Mouse (Mus musculus) hindbrain, embryonic 14.5 days (tissue): Measurements from ENCODE around the gene Pwp2. TPM values are rescaled to one million over a fixed set of nuclear protein-coding genes. Genes with fewer than 3 reads are reported as not detected.
"Not testable (repeated sequence)": the region's sequence is repeated elsewhere in the genome, so short reads cannot be mapped to it uniquely, and the experiment has no call there.

Source experiments
- ATAC-seq: fragments of 200-750 bp; cut with Nextera tagmentation; 2 replicates; pipeline ENCODE4 v1.8.0; 2017; ENCODE audit warnings: moderate number of reproducible peaks, mild to moderate bottlenecking, moderate TSS enrichment, moderate library complexity; ENCODE audit not compliant: low FRiP score
- DNase-seq: peaks from one replicate; pipeline ENCODE4 v3.0.0-alpha.2; 2015; ENCODE audit warnings: low spot score
- H3K27ac ChIP-seq: fragments of 300-500 bp; sonication (generic); 2 replicates; pipeline ENCODE4 v1.5.1; 2014; ENCODE audit warnings: mild to moderate bottlenecking, moderate library complexity
- H3K27me3 ChIP-seq: fragments of 300-500 bp; sonication (generic); 2 replicates; pipeline ENCODE4 v1.6.1; 2014; ENCODE audit warnings: mild to moderate bottlenecking, low read length, mixed read lengths; ENCODE audit not compliant: control insufficient read depth, insufficient read depth
- H3K36me3 ChIP-seq: fragments of 300-500 bp; sonication (generic); replicated peaks from 2 replicates; pipeline ENCODE4 v1.6.1; 2014; ENCODE audit not compliant: control insufficient read depth, insufficient read depth
- H3K4me1 ChIP-seq: fragments of 300-500 bp; sonication (generic); replicated peaks from 2 replicates; pipeline ENCODE4 v1.6.1; 2014; ENCODE audit warnings: antibody characterized with exemption, low read length, mixed read lengths; ENCODE audit not compliant: control insufficient read depth, insufficient read depth
- H3K4me2 ChIP-seq: fragments of 300-500 bp; sonication (generic); replicated peaks from 2 replicates; pipeline ENCODE4 v1.6.1; 2014; ENCODE audit warnings: mild to moderate bottlenecking, moderate library complexity
- H3K4me3 ChIP-seq: fragments of 300-500 bp; sonication (generic); replicated peaks from 2 replicates; pipeline ENCODE4 v1.5.1; 2014; ENCODE audit warnings: mild to moderate bottlenecking, low read length
- H3K9ac ChIP-seq: fragments of 300-500 bp; sonication (generic); 2 replicates; pipeline ENCODE4 v1.6.1; 2014
- H3K9me3 ChIP-seq: fragments of 300-500 bp; sonication (generic); 2 replicates; pipeline ENCODE4 v1.6.1; 2016; ENCODE audit warnings: low read length; ENCODE audit not compliant: control insufficient read depth
- WGBS: fragments of 180-500 bp; shearing (Covaris S2); extraction: QIAGEN DNeasy Blood & Tissue Kit; methylation state at CpG from one replicate; pipeline ENCODE4 v1.1.7; 2014; 5-methylcytosine and 5-hydroxymethylcytosine counted together
- polyA plus RNA-seq: library from polyadenylated mRNA; unstranded; fragments of >200 nt; fragmentation: Nextera tagmentation; extraction: Ambion mirVana; gene quantifications from 2 replicates; pipeline ENCODE4 v1.2.1, GENCODE M21; 2014

Pwp2 gene
- polyA plus RNA-seq, 1 experiment from 2014 or later: 13.5 TPM

- 95% methylated on average over 1 of the region's 1 CpGs for WGBS
- Histone ChIP-seq H3K4me1 (no peaks in the 10 kb centered on the region), H3K27ac (no peak overlapping the region), H3K4me3 (no peak overlapping the region), H3K9ac (no peak overlapping the region), H3K36me3 (peaks cover 77% of the 10 kb centered on the region), H3K4me2 (no peak overlapping the region), H3K9me3 (no peaks in the 10 kb centered on the region), H3K27me3 (no peaks in the 10 kb centered on the region)
- DNase-seq: no peak
- no peak for ATAC-seq
Measured at GRCm38 (mm10) chr10:78219528-78219927, 34.6 kb upstream of the Pwp2 start.

DNA sequence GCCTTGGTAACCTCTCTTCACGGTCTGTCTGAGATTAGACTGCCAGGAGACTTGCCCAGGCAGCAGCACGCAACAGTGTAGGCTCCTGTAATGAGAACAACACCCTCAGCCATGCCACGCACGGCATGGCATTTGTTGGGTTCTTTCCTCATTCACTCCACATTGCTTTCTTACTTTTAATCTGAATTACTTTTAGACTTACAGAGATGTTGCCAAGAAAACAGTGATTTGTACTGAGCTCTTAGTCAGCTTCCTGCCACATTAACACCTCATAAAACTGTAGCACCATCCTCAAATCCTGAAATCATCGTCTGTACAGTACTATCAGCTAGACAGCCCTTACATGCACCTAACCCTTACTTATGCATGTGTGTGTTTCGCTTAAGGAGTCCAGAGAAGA, 33.6 kb upstream of the Pwp2 start:
- no peak overlapping the region for H3K4me2 ChIP-seq
- WGBS: 92% methylated on average over 6 of the region's 6 CpGs
- no peaks in the 10 kb centered on the region for H3K9me3 ChIP-seq
- no peaks in the 10 kb centered on the region for H3K4me1 ChIP-seq
- DNase-seq: no peak
- H3K4me3 ChIP-seq: no peak overlapping the region
- no peak overlapping the region for H3K27ac ChIP-seq
- H3K9ac ChIP-seq: no peak overlapping the region
- no peaks in the 10 kb centered on the region for H3K27me3 ChIP-seq
- no peak for ATAC-seq
- H3K36me3 ChIP-seq: peaks cover 87% of the 10 kb centered on the region

DNA sequence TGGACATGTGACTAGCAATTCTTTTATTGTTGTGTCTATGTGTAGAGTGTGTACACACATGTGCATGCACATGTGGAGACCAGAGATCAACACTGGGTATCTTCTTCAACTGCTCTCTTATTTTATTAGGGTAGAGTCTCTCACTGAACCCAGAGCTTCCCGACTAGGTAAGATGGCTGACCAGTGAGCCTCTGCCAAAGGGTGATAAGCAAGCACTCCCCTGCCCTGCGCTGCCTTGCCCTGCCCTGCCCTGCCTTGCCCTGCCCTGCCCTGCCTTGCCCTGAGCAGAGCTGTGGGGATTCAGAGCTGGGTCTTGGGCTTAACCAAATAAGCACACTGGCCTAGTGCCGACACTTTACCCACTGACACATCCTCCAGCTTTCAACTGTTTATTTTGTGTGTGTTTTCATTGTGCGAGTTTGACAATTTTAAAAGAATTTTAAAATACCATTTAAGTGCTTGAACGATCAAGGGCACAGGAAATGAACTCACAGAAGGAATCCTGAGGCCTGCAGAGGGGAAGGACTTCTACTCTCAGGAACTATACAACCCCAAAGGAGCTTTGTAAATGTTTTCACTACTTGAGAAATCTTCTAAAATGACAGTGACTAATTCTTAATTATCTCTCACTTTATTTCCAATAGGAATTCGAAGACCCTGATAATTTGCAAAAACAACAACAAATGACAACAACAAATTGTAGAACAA, 31.6 kb upstream of the Pwp2 start:
- H3K27me3 ChIP-seq: no peaks in the 10 kb centered on the region
- 84% methylated on average over 6 of the region's 6 CpGs for WGBS
- DNase-seq (no peak), ATAC-seq (no peak)
- no peak overlapping the region for H3K9ac ChIP-seq
- H3K4me3 ChIP-seq: no peak overlapping the region
- H3K4me2 ChIP-seq: no peak overlapping the region
- no peak overlapping the region for H3K27ac ChIP-seq
- H3K9me3 ChIP-seq: no peaks in the 10 kb centered on the region
- peaks cover 90% of the 10 kb centered on the region for H3K36me3 ChIP-seq
- no peaks in the 10 kb centered on the region for H3K4me1 ChIP-seq

DNA sequence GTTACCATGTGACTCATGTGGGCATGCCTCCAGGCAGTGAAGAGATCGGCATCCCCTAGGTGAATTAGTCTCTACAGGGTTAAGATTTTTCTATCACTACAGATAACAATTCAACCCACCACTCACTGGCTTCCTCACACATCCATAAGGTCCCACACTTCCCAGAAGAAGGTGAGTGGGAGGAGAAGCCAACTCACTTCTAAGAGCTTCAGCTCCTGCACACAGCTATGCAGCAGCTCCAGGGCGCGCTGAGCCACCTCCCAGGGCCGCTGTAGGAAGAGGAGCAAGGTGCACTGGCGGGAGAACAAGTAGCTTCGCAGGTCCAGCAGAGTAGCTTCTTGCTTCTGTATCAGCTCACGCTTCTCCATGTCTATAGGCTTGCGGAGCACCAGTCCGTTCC, 29.4 kb upstream of the Pwp2 start:
- H3K27me3 ChIP-seq: no peaks in the 10 kb centered on the region
- no peaks in the 10 kb centered on the region for H3K4me1 ChIP-seq
- no peaks in the 10 kb centered on the region for H3K9me3 ChIP-seq
- H3K4me2 ChIP-seq: no peak overlapping the region
- no peak overlapping the region for H3K9ac ChIP-seq
- H3K36me3 ChIP-seq: peaks cover 96% of the 10 kb centered on the region
- H3K4me3 ChIP-seq: no peak overlapping the region
- WGBS: 98% methylated on average over 9 of the region's 9 CpGs
- ATAC-seq: no peak
- H3K27ac ChIP-seq: no peak overlapping the region
- DNase-seq: no peak

GRCm38 (mm10) chr10:78211311-78211710, 26.4 kb upstream of the Pwp2 start:
- Histone ChIP-seq H3K27ac (no peak overlapping the region), H3K9me3 (no peaks in the 10 kb centered on the region), H3K36me3 (peaks cover 97% of the 10 kb centered on the region), H3K4me1 (no peaks in the 10 kb centered on the region), H3K27me3 (no peaks in the 10 kb centered on the region), H3K4me2 (no peak overlapping the region), H3K4me3 (no peak overlapping the region), H3K9ac (no peak overlapping the region)
- 70% methylated on average over 6 of the region's 6 CpGs for WGBS
- no peak for ATAC-seq
- no peak for DNase-seq

DNA sequence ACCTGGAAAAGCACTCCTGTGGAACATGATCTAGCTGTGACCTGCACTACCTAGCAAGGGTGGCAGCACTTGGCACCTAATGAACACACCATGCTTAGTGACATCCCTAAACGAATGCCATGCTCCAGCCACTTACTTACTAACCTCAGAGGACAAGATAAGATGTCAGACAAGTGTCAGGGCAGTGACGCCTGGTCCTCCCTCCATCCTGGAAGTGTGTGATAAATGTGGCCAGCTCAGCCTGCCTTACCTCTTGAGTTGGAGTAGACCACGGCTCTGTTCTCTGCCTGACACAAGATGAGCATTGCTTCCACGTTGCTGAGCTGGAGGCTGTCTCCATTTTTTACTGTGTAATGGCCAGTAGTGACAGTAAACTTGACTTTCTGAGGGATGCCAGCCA, 16.2 kb upstream of the Pwp2 start:
- WGBS: 93% methylated on average over 4 of the region's 4 CpGs
- H3K27ac ChIP-seq: no peak overlapping the region
- no peaks in the 10 kb centered on the region for H3K9me3 ChIP-seq
- ATAC-seq (no peak), DNase-seq (no peak)
- no peaks in the 10 kb centered on the region for H3K4me1 ChIP-seq
- H3K9ac ChIP-seq: no peak overlapping the region
- no peak overlapping the region for H3K4me2 ChIP-seq
- peaks cover 98% of the 10 kb centered on the region for H3K36me3 ChIP-seq
- no peak overlapping the region for H3K4me3 ChIP-seq
- H3K27me3 ChIP-seq: no peaks in the 10 kb centered on the region

- Histone ChIP-seq H3K4me3 (no peak overlapping the region), H3K27me3 (no peaks in the 10 kb centered on the region), H3K4me1 (no peaks in the 10 kb centered on the region), H3K9ac (no peak overlapping the region), H3K9me3 (no peaks in the 10 kb centered on the region), H3K36me3 (peaks cover 100% of the 10 kb centered on the region), H3K4me2 (no peak overlapping the region), H3K27ac (no peak overlapping the region)
- no peak for DNase-seq
- no peak for ATAC-seq
- 99% methylated on average over 5 of the region's 5 CpGs for WGBS
Measured at GRCm38 (mm10) chr10:78192933-78193332, 8.0 kb upstream of the Pwp2 start.

GRCm38 (mm10) chr10:78186076-78186475, 1.1 kb upstream of the Pwp2 start:
- H3K27me3 ChIP-seq, ATAC-seq, H3K9me3 ChIP-seq, DNase-seq, H3K4me3 ChIP-seq, H3K9ac ChIP-seq, H3K4me2 ChIP-seq, H3K27ac ChIP-seq: not testable (repeated sequence)
- WGBS: 85% methylated on average over 4 of the region's 4 CpGs
- Histone ChIP-seq H3K36me3 (peaks cover 59% of the 10 kb centered on the region), H3K4me1 (peaks cover 11% of the 10 kb centered on the region)

DNA sequence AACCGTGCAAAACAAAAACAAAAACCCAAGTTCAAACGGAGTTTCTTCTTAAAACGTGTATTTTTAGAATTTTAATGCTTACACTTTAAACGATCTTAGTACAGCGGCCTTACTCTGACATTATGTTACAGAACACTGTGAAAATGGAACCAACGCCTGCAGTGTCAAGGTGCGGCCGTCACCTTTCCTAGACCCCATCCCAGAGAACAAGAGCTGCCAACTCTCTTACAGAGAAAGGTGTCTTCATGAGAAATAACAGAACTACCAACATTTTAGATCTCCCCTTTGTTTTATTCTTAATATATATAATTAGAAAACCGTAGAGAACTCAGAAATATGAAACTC, 404 bp upstream of the Pwp2 start:
- Histone ChIP-seq H3K27me3 (no peaks in the 10 kb centered on the region), H3K36me3 (peaks cover 59% of the 10 kb centered on the region), H3K4me1 (peaks cover 11% of the 10 kb centered on the region), H3K9ac (peak overlapping the region; percentile 46; the same call in 1 of the 2 replicates), H3K4me3 (peak overlapping the region; percentile 75), H3K4me2 (peak overlapping the region; percentile 93), H3K27ac (peak overlapping the region; percentile 67), H3K9me3 (no peaks in the 10 kb centered on the region)
- DNase-seq (no peak), ATAC-seq (0 out of 2 replicates have a peak, but pooled peaks have one; percentile 21)
- WGBS: 28% methylated on average over 9 of the region's 9 CpGs

GRCm38 (mm10) chr10:78183577-78183976, 1.4 kb downstream of the Pwp2 start:
- no peak overlapping the region for H3K27ac ChIP-seq
- no peak overlapping the region for H3K9ac ChIP-seq
- no peak overlapping the region for H3K4me3 ChIP-seq
- H3K27me3 ChIP-seq: no peaks in the 10 kb centered on the region
- 89% methylated on average over 3 of the region's 3 CpGs for WGBS
- no peaks in the 10 kb centered on the region for H3K9me3 ChIP-seq
- no peak for DNase-seq
- peaks cover 59% of the 10 kb centered on the region for H3K36me3 ChIP-seq
- H3K4me2 ChIP-seq: no peak overlapping the region
- peaks cover 11% of the 10 kb centered on the region for H3K4me1 ChIP-seq
- no peak for ATAC-seq
